Mouse (Mus musculus) embryonic facial prominence, embryonic 14.5 days (tissue): ENCODE data around the gene Myo3b. TPM values are rescaled to one million over a fixed set of nuclear protein-coding genes. Genes with fewer than 3 reads are reported as not detected.
A peak's percentile ranks its signal among the peaks of the same experiment; 100 is the strongest.

Source experiments
- ATAC-seq: fragments of 200-750 bp; cut with Nextera tagmentation; 2 replicates; pipeline ENCODE4 v1.8.0; 2017; ENCODE audit warnings: low read depth, moderate number of reproducible peaks, moderate TSS enrichment
- DNase-seq: peaks from one replicate; pipeline ENCODE4 v3.0.0-alpha.2; 2015; ENCODE audit warnings: low spot score
- H3K27ac ChIP-seq: fragments of 300-500 bp; sonication (generic); replicated peaks from 2 replicates; pipeline ENCODE4 v1.5.1; 2014; ENCODE audit warnings: low read depth, mild to moderate bottlenecking, low read length, moderate library complexity
- H3K27me3 ChIP-seq: fragments of 300-500 bp; sonication (generic); replicated peaks from 2 replicates; pipeline ENCODE4 v1.6.1; 2014; ENCODE audit warnings: low read length; ENCODE audit not compliant: control insufficient read depth, insufficient read depth
- H3K36me3 ChIP-seq: fragments of 300-500 bp; sonication (generic); 2 replicates; pipeline ENCODE4 v1.6.1; 2014; ENCODE audit warnings: low read length, mixed read lengths; ENCODE audit not compliant: control insufficient read depth, insufficient read depth
- H3K4me1 ChIP-seq: fragments of 300-500 bp; sonication (generic); 2 replicates; pipeline ENCODE4 v1.6.1; 2014; ENCODE audit warnings: antibody characterized with exemption, low read length; ENCODE audit not compliant: control insufficient read depth, insufficient read depth
- H3K4me2 ChIP-seq: fragments of 300-500 bp; sonication (generic); 2 replicates; pipeline ENCODE4 v1.6.1; 2014; ENCODE audit warnings: low read depth, mild to moderate bottlenecking, low read length, moderate library complexity, mixed read lengths
- H3K4me3 ChIP-seq: fragments of 300-500 bp; sonication (generic); 2 replicates; pipeline ENCODE4 v1.5.1; 2014; ENCODE audit warnings: low read depth, mild to moderate bottlenecking, low read length
- H3K9ac ChIP-seq: fragments of 300-500 bp; sonication (generic); 2 replicates; pipeline ENCODE4 v1.6.1; 2014; ENCODE audit warnings: low read depth, mild to moderate bottlenecking, low read length, moderate library complexity, mixed read lengths
- H3K9me3 ChIP-seq: fragments of 300-500 bp; sonication (generic); 2 replicates; pipeline ENCODE4 v1.6.1; 2016; ENCODE audit warnings: low read length; ENCODE audit not compliant: control insufficient read depth
- whole genome bisulfite sequencing: fragments of 180-500 bp; shearing (Covaris S2); extraction: QIAGEN DNeasy Blood & Tissue Kit; methylation state at CpG from one replicate; pipeline ENCODE4 v1.1.7; 2014; 5-methylcytosine and 5-hydroxymethylcytosine counted together
- polyA plus RNA-seq: library from polyadenylated mRNA; unstranded; fragments of >200 nt; fragmentation: Nextera tagmentation; extraction: Ambion mirVana; gene quantifications from 2 replicates; pipeline ENCODE4 v1.2.1, GENCODE M21; 2014

Gene Myo3b
- polyA plus RNA-seq, 1 experiment from 2014 or later = not detected

DNA sequence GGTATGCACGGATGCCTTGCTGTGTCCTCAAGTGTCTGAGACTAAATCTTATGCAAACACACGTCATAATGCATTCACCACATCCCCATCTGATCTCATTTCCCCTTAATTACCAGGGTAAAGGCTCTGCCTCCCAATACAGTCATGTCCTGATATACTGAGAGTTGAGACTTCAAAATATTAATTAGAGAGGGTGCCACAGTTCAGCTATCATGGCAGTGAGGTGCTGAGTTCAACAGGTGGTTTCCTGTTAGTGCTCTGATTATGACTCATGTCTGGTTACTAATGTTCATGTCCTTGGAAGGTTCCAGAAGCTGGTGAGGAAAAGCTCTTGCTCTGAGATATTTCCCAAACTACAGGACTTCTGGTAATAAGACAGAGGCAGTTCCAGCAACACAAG lies 52.3 kb downstream of the Myo3b start:
- Histone ChIP-seq H3K4me1 (no peaks in the 10 kb centered on the region), H3K9me3 (no peaks in the 10 kb centered on the region), H3K4me2 (no peak overlapping the region), H3K27me3 (no peaks in the 10 kb centered on the region), H3K36me3 (no peaks in the 10 kb centered on the region), H3K27ac (no peak overlapping the region), H3K9ac (no peak overlapping the region), H3K4me3 (no peak overlapping the region)
- 60% methylated on average over 2 of the region's 2 CpGs for WGBS
- ATAC-seq = no peak
- DNase-seq = no peak

- DNase-seq (peak; percentile 14), ATAC-seq (no peak)
- H3K36me3 ChIP-seq = no peaks in the 10 kb centered on the region
- H3K4me2 ChIP-seq = no peak overlapping the region
- no peak overlapping the region for H3K4me3 ChIP-seq
- no peak overlapping the region for H3K9ac ChIP-seq
- no peaks in the 10 kb centered on the region for H3K27me3 ChIP-seq
- no peaks in the 10 kb centered on the region for H3K4me1 ChIP-seq
- no peak overlapping the region for H3K27ac ChIP-seq
- 54% methylated on average over 10 of the region's 10 CpGs for WGBS
- H3K9me3 ChIP-seq = no peaks in the 10 kb centered on the region
These were observed 53.0 kb downstream of the Myo3b start for GRCm38 (mm10) chr2:70091801-70092522.

DNA sequence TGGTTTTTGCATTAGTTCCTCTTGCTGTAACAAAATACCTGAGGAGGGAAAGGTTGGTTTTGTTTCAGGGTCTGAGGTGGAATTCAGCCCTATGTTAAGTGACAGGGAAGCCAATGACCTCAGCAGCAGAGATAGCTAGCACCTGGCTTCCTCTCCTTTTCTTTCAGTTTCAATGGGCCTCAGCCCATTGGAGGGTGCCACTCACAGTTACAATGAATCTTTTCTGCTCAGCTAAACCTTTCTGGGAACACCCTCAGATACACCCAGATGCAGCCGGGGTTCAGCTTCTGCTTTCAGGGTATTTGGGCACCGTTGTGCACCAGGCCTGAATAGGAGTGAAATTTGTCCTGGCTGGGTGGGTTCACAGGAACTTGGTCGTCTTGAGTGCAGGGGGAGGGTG lies 53.7 kb downstream of the Myo3b start:
- Histone ChIP-seq H3K4me2 (no peak overlapping the region), H3K27ac (no peak overlapping the region), H3K4me3 (no peak overlapping the region), H3K9ac (no peak overlapping the region), H3K36me3 (no peaks in the 10 kb centered on the region), H3K27me3 (no peaks in the 10 kb centered on the region), H3K4me1 (no peaks in the 10 kb centered on the region), H3K9me3 (no peaks in the 10 kb centered on the region)
- WGBS = 65% methylated on average over 3 of the region's 3 CpGs
- no peak for ATAC-seq
- DNase-seq = no peak

DNA sequence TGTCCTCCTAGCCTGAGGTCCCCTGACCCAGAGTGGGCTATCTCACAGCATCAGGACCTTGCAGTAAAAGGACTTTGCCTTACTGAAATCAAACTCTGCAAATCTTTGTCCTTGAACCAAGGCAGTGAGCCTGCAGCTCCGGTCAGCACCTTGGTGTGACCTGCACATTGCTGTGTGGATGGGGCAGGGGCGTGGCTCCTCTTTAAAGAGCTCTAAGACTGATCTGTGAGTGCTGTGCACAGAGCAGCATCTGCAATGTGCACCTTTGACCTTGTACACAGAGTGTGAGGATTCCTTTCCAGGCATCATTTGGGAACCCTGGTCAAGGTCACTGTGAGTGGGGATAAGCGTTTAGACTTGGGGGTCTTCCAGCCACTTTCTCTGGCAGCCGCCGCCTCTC lies 55.5 kb downstream of the Myo3b start:
- no peak overlapping the region for H3K4me2 ChIP-seq
- ATAC-seq (no peak), DNase-seq (no peak)
- WGBS = 69% methylated on average over 5 of the region's 5 CpGs
- no peak overlapping the region for H3K9ac ChIP-seq
- no peak overlapping the region for H3K27ac ChIP-seq
- no peaks in the 10 kb centered on the region for H3K27me3 ChIP-seq
- H3K9me3 ChIP-seq = no peaks in the 10 kb centered on the region
- H3K4me1 ChIP-seq = no peaks in the 10 kb centered on the region
- H3K4me3 ChIP-seq = no peak overlapping the region
- no peaks in the 10 kb centered on the region for H3K36me3 ChIP-seq

DNA sequence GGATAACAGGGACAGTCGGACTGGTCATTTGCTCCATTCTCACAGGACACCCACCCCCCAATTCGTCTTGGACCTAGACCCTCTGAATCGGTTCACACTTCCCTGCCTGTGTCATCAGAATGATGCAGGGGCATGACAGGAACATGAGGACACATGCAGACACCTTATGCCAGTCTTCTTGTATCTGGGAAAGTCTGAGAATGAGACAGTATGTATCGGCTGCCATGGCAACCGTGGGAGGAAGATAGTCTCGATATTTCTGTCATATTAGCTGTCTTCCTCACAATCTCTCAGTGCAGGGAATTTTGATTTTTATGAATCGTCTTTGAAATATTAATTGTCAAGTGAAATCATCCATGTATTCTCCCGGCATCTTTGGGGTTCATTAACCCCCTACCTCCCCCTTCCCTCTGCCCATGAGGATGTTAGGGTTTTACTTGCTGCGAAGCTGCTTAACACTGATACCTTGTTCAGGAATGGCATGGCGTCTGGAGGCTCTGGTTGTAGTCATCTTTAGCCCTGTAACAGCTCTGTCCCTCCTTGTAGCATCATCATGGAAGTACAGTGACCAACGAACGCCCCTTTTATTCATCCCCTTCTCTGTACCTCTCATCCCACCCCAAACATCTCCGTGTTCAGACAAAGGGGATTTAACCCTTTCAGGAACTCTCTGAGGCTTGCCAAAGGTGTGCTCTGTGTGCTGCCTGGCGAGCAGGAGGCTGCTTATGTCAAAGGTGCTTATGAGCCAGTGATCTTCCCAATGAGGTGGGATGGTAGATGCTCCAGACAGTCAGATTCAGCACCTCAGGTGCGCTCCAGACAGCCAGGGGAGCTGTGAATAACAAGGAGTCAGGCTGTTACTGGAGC lies 58.5 kb downstream of the Myo3b start:
- 79% methylated on average over 15 of the region's 15 CpGs for whole genome bisulfite sequencing
- H3K4me1 ChIP-seq = no peaks in the 10 kb centered on the region
- H3K9ac ChIP-seq = no peak overlapping the region

GRCm38 (mm10) chr2:70099459-70099858 lies 60.5 kb downstream of the Myo3b start:
- H3K9me3 ChIP-seq = no peaks in the 10 kb centered on the region
- no peaks in the 10 kb centered on the region for H3K4me1 ChIP-seq
- H3K36me3 ChIP-seq = no peaks in the 10 kb centered on the region
- ATAC-seq (no peak), DNase-seq (no peak)
- no peak overlapping the region for H3K4me2 ChIP-seq
- H3K4me3 ChIP-seq = no peak overlapping the region
- no peak overlapping the region for H3K9ac ChIP-seq
- H3K27me3 ChIP-seq = no peaks in the 10 kb centered on the region
- H3K27ac ChIP-seq = no peak overlapping the region
- 79% methylated on average over 4 of the region's 4 CpGs for WGBS

More for the DNA sequence above, 58.5 kb downstream of the Myo3b start:
- ATAC-seq (no peak), DNase-seq (no peak)
- H3K4me3 ChIP-seq = no peak overlapping the region
- H3K27ac ChIP-seq = no peak overlapping the region
- H3K4me2 ChIP-seq = no peak overlapping the region
- no peaks in the 10 kb centered on the region for H3K9me3 ChIP-seq
- no peaks in the 10 kb centered on the region for H3K27me3 ChIP-seq
- no peaks in the 10 kb centered on the region for H3K36me3 ChIP-seq

DNA sequence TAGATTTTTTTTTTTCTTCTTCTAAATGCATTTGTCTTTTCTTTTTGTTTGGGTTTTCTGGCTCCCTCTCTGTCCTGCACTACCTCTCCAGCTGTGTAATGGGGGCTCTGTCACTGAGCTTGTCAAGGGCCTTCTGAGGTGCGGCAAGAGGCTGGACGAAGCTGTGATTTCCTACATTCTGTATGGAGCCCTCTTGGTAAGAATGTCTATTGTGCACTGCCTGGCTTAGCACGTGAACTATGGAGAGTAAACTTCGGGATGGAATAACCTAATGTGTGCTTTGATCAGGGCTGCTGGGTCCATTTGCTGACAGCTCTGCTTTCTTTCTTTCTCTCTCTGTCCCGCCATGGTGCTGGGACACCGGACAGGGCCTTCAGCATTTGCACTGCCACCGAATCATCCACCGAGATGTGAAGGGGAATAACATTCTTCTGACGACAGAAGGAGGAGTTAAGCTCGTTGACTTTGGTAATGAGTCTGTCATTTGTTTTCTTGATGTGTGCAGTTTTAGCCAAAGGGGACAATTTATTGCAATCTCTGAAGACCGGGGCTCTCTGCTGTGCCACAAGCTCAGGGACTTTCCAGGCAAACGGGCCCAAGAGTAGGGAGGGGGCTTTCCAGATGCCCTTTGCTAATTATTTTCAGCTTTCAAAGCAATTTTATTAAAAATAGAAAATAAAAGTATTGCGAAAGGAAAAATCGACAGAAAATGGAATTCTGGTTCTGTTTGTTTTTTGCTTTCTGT lies 66.5 kb downstream of the Myo3b start:
- ATAC-seq = no peak
- no peak overlapping the region for H3K4me2 ChIP-seq
- no peak overlapping the region for H3K27ac ChIP-seq
- no peak for DNase-seq
- H3K4me3 ChIP-seq = no peak overlapping the region
- H3K9ac ChIP-seq = no peak overlapping the region
- no peaks in the 10 kb centered on the region for H3K4me1 ChIP-seq
- H3K36me3 ChIP-seq = no peaks in the 10 kb centered on the region
- no peaks in the 10 kb centered on the region for H3K9me3 ChIP-seq
- 39% methylated on average over 14 of the region's 14 CpGs for WGBS
- no peaks in the 10 kb centered on the region for H3K27me3 ChIP-seq

DNA sequence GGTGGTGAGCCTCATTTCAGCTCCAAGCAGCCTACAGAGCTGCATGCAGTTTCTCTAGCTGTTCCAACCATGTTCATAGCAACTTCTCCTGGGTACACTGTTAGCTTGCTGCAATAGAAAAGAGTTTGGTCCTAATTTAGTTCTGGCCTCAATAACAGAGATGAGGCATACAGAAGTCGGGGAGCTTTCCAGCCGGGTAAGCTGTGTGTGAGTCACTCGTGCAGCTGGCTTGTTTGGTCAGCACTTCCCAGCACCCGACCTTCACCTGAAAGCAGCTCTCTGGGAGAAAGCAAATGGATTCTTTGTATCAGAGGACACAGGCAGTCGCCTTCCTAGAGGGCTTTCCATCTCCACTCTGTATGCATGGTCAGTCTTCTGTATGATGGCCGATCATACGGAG lies 70.1 kb downstream of the Myo3b start:
- Histone ChIP-seq H3K4me2 (no peak overlapping the region), H3K27ac (no peak overlapping the region), H3K9ac (no peak overlapping the region), H3K4me1 (no peaks in the 10 kb centered on the region), H3K36me3 (no peaks in the 10 kb centered on the region), H3K27me3 (no peaks in the 10 kb centered on the region), H3K4me3 (no peak overlapping the region), H3K9me3 (no peaks in the 10 kb centered on the region)
- WGBS = 62% methylated on average over 7 of the region's 7 CpGs
- no peak for DNase-seq
- no peak for ATAC-seq
